Mouse (Mus musculus) megakaryocyte, adult 5-6 weeks (primary cell): ENCODE data around the gene Olfr890. TPM values are rescaled to one million over a fixed set of nuclear protein-coding genes. Genes with fewer than 3 reads are reported as not detected.
"Not testable (repeated sequence)": the region's sequence is repeated elsewhere in the genome, so short reads cannot be mapped to it uniquely, and the experiment has no call there.

Experiments used
- ATAC-seq: 2 replicates; pipeline ENCODE4 v1.8.0; 2016; ENCODE audit warnings: mild to moderate bottlenecking, inconsistent platforms; ENCODE audit not compliant: poor library complexity, severe bottlenecking
- total RNA-seq, 2 experiments: library from RNA; stranded (forward) in 1 of 2; stranded (reverse) in 1 of 2; fragments of 153-499, 151-499 nt in 1 of 2; fragments of 221-1000, 200-1000 nt in 1 of 2; gene quantifications; 2 replicates each; pipeline versions ENCODE4 v1.2.3 to v1.2.4; 2015 to 2017

The Olfr890 gene
- not detected in 2 replicates for total RNA-seq (2015)
- total RNA-seq (2017) = not detected in 2 replicates

DNA sequence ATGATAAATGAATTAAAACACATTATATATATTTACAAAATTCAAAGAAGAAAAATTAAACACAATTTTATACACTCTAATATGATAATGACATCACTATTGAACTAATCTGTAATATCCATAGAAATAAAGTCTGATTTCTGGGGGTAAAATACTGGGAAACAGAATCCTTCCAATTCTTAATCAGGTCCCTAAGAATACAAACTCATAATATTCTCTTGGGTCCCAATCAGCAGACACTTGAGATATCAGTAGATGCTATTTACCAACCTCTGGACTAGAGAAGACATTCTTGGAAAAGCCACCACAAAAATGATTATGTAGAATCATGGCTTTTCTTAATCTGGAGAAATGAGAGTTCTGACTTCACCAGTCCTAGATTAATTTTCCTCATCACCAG is at the start of gene Olfr890:
TSS of gene Olfr890 (plus strand) at position 301 of the 400 bp plus-strand sequence.
- no peak for ATAC-seq

DNA sequence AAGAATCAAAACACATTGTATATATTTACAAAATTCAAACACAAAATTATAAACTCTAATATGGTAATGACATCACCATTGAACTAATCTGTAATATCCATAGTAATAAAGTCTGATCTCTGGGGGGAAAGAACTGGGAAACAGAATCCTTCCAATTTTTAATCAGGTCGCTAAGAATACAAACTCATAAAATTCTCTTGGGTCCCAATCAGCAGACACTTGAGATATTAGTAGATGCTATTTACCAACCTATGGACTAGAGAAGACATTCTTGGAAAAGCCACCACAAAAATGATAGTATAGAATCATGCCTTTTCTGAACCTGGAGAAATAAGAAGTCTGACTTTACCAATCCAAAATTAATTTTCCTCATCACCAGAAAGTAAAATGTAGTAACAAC is 34.5 kb upstream of the Olfr890 start, which contains the start of gene Olfr888:
TSS of gene Olfr888 (plus strand) at position 301 of the 400 bp plus-strand sequence.
- ATAC-seq = no peak

DNA sequence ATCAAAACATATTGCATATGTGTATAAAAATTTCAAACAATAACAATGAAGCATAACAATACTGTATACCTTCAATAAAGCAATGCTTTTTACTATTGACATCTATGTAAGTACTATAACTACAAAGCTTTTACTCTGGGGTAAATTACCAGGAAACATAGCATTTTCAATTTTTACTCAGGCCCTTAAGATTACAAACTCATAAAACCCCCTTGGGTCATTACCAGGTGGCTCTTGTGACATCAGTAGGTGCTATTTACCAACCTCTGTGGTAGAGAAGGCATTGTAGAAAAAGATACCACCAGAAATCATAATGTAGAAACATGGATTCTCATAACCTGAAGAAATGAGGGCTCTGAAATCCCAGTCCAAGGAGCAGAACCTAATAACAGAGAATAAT is 27.4 kb upstream of the Olfr890 start, which contains the start of gene Olfr889:
TSS of gene Olfr889 (plus strand) at position 301 of the 400 bp plus-strand sequence.
- ATAC-seq = no peak

DNA sequence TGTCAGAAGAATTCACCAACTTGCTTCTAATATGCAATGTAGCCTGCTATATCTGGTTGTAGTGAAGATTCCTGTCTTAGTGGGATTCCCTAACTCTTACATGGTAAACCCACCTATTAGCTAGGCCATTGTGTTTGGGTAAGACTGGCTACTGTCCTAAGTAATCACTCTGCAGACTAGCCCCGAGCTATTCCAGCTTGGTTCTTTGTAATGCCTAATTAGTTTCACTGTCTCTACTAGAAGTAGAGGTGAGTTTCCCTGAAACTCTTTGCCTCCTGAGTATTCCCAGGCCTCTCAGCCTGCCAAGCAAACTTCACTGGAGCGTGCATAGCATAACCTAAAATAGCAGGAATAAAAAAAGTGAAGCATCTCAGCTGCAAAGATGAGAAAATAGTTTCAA is 26.0 kb downstream of the Olfr890 start:
- not testable (repeated sequence) for ATAC-seq

DNA sequence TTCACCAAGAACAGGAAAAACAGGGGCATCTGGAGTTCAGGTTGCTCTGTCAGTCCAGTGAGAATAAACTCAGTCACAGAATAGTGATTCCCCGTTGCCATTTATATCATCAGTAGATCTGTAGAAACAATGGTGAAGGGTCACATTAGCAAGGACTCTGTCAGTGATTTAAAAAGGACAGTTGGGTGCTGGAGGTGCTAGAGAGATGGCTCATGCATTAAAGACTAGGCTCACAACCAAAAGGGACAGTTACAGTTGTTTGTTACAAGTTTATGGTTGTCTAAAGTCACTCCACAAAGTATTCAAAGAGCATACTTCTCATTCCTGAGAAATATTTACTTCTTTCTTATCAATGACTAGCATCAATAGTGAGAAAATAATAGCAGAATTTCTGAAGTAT is 38.4 kb downstream of the Olfr890 start, which contains the start of gene Olfr891:
TSS of gene Olfr891 (minus strand) at position 101 of the 400 bp plus-strand sequence.
- ATAC-seq = no peak

Other genes with a start within 250 kb of the Olfr890 start
- gene Olfr145, start 245.8 kb upstream of the Olfr890 start, total RNA-seq (2015) = not detected in 2 replicates
- gene Olfr145, start 245.8 kb upstream of the Olfr890 start, total RNA-seq (2017) = not detected in 2 replicates
- gene Olfr878, start 224.7 kb upstream of the Olfr890 start, total RNA-seq (2015) = not detected in 2 replicates
- gene Olfr878, start 224.7 kb upstream of the Olfr890 start, total RNA-seq (2017) = not detected in 2 replicates
- not detected in 2 replicates for gene Olfr881, start 150.7 kb upstream of the Olfr890 start, total RNA-seq (2015)
- not detected in 2 replicates for gene Olfr881, start 150.7 kb upstream of the Olfr890 start, total RNA-seq (2017)
- not detected in 2 replicates for gene Olfr883, start 116.7 kb upstream of the Olfr890 start, total RNA-seq (2015)
- not detected in 2 replicates for gene Olfr883, start 116.7 kb upstream of the Olfr890 start, total RNA-seq (2017)
- gene Olfr884, start 96.0 kb upstream of the Olfr890 start, total RNA-seq (2015) = not detected in 2 replicates
- gene Olfr884, start 96.0 kb upstream of the Olfr890 start, total RNA-seq (2017) = not detected in 2 replicates
- gene Olfr885, start 81.2 kb upstream of the Olfr890 start, total RNA-seq (2015) = not detected in 2 replicates
- gene Olfr885, start 81.2 kb upstream of the Olfr890 start, total RNA-seq (2017) = not detected in 2 replicates
- gene Olfr887, start 58.4 kb upstream of the Olfr890 start, total RNA-seq (2015) = not detected in 2 replicates
- gene Olfr887, start 58.4 kb upstream of the Olfr890 start, total RNA-seq (2017) = not detected in 2 replicates
- gene Olfr888, start 34.4 kb upstream of the Olfr890 start, total RNA-seq (2015) = not detected in 2 replicates
- gene Olfr888, start 34.4 kb upstream of the Olfr890 start, total RNA-seq (2017) = not detected in 2 replicates
- not detected in 2 replicates for gene Olfr889, start 27.3 kb upstream of the Olfr890 start, total RNA-seq (2015)
- not detected in 2 replicates for gene Olfr889, start 27.3 kb upstream of the Olfr890 start, total RNA-seq (2017)
- gene Olfr891, start 38.3 kb downstream of the Olfr890 start, total RNA-seq (2015) = not detected in 2 replicates
- gene Olfr891, start 38.3 kb downstream of the Olfr890 start, total RNA-seq (2017) = not detected in 2 replicates
- gene Olfr893, start 65.8 kb downstream of the Olfr890 start, total RNA-seq (2015) = not detected in 2 replicates
- gene Olfr893, start 65.8 kb downstream of the Olfr890 start, total RNA-seq (2017) = not detected in 2 replicates
- gene Olfr894, start 75.5 kb downstream of the Olfr890 start, total RNA-seq (2015) = not detected in 2 replicates
- gene Olfr894, start 75.5 kb downstream of the Olfr890 start, total RNA-seq (2017) = not detected in 2 replicates
- gene Olfr143, start 110.3 kb downstream of the Olfr890 start, total RNA-seq (2015) = not detected in 2 replicates
- not detected in 2 replicates for gene Olfr143, start 110.3 kb downstream of the Olfr890 start, total RNA-seq (2017)
- gene Olfr895, start 125.3 kb downstream of the Olfr890 start, total RNA-seq (2015) = not detected in 2 replicates
- gene Olfr895, start 125.3 kb downstream of the Olfr890 start, total RNA-seq (2017) = not detected in 2 replicates
- gene Olfr896-ps1, start 148.6 kb downstream of the Olfr890 start, total RNA-seq (2015) = not detected in 2 replicates
- not detected in 2 replicates for gene Olfr896-ps1, start 148.6 kb downstream of the Olfr890 start, total RNA-seq (2017)
- not detected in 2 replicates for gene Olfr25, start 186.5 kb downstream of the Olfr890 start, total RNA-seq (2015)
- gene Olfr25, start 186.5 kb downstream of the Olfr890 start, total RNA-seq (2017) = not detected in 2 replicates
- gene Olfr898, start 205.9 kb downstream of the Olfr890 start, total RNA-seq (2015) = not detected in 2 replicates
- gene Olfr898, start 205.9 kb downstream of the Olfr890 start, total RNA-seq (2017) = not detected in 2 replicates
- not detected in 2 replicates for gene Olfr250, start 224.4 kb downstream of the Olfr890 start, total RNA-seq (2015)
- gene Olfr250, start 224.4 kb downstream of the Olfr890 start, total RNA-seq (2017) = not detected in 2 replicates
- gene Olfr251, start 234.6 kb downstream of the Olfr890 start, total RNA-seq (2015) = not detected in 2 replicates
- gene Olfr251, start 234.6 kb downstream of the Olfr890 start, total RNA-seq (2017) = not detected in 2 replicates